Mouse (Mus musculus): ENCODE results near the gene Zfp143.
"Not testable (repeated sequence)": the region's sequence is repeated elsewhere in the genome, so short reads cannot be mapped to it uniquely, and the experiment has no call there.

Zfp143 gene

DNA sequence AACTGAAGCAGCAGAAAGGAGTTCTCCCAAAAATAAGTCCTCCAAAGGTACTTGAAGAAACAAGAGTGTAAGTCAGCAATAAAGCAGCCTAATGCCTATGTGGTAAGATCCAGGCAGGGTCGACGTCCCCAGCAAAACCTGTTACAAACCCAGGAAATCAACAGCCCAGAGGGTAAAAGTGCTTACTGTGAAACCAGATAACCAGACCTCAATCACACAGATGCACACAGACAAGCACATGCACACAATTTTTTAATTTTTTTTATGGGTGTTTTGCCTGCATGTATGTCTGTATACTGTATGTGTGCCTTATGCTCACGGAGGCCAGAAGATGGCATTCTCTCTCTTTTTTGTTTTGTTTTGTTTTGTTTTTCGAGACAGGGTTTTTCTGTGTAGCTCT is 35.3 kb downstream of the Zfp143 start:
- DNase-seq (ENCODE audit: low spot score in 2 of 2) = no peak

DNA sequence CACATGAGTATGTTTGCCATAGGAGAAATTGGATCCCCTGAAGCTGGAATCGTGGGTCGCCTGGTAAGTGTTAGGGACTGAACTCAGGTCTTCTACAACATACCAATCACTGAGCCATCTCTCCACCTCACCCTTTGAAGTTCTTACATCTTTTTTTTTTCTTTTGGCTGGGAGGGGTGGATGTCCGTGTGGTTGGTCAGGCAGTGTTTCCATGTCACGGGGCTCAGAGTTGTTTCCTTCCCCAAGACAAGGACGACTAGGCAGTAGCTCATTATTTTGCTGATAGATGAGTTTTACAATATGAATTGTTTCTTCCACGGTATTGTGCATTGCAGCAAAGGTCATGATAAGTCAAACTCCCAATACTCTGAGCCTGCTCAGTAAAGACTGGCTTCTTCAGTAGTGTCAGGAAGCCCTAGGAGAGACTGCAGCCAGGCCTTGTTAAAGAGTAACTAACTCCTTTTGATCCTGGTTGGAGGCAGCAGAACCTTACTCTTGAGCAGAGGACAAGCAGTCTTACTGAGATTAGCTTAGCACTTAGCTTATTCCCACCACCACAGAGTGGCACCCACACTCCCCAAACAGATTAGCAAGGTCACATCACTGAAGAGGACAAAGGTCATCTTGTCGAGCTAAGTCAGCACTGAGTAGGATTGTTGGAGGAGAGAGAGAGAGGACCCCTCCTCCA is 36.2 kb downstream of the Zfp143 start:
- no peak for DNase-seq (ENCODE audit: low spot score in 2 of 2)

DNA sequence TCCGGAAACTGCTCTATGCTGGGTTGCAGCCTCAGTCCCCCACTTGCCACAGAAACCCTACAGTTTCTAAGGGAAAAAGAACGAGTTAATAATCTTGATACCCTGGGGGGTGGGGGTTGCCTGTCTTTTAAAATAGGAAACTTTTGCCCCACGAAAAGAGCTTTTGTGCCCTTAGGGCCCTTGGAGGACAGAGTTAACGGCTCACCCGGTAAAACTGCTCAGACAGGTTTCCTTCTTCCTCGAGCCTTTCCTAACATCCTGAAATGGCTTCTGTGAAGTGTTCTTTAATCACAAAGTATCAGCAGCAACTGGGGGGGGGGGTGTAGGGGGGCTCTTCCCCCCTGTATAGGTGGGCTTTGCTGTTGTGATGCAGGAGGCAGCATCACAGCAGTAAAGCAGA is 39.8 kb downstream of the Zfp143 start:
- DNase-seq (ENCODE audit: low spot score in 2 of 2) = no peak

DNA sequence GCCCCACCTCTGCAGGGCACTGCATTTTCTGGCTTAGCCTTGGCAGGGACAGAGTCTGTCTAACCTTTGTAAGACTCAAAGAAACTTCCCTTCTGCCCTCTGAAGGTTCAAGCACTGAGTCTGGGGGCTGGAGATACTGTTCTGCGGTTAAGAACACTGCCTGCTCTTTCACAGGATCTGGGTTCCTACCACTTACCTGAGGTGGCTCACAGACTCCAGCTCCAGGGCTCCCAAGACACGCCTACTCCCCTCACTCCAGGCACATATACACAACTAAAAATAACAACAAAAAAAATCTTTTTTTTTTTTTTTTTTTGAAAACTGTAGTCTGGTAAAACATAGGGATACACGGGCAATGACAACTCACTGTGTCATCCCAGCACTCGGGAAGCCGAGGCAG is 40.2 kb downstream of the Zfp143 start:
- DNase-seq (ENCODE audit: low spot score in 2 of 2) = no peak

DNA sequence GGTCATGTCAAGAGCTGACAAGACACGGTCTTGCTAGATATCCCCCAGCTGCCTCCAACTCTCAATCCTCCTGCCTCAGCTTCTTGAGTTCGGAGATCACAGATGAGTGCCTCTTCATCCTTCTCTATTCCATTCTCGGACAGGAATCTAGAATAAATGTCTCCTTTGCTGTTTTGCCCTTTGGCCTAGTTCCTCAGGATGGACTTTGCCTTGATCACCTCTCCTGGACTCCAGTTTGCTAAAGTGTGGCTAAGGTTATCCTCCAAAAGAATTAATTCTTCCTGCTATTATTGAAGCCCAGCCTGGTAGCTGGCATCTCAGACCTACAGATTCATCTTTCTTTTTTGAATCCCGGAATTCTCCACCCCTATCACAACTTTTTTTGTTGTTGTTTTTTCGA is 44.0 kb downstream of the Zfp143 start:
- no peak for DNase-seq (ENCODE audit: low spot score in 2 of 2)

DNA sequence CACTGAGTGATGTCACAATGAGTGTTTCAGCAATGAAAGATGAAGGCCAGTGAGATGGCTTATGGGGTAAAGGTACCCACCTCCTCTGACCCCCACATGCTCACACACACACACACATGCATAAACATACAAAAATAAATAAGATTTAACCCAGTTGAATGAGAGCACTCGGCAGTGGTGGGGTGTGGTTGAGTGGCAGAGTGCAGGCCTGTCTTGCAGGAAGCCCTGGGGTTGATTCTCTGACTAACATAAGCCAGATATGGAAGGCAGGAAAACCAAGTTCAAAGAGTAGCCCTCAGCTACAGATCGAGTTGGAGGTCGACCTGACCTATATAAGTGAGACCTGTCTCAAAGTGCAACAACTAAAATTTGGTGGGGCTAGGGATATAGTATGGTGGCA is 45.6 kb downstream of the Zfp143 start:
- DNase-seq (ENCODE audit: low spot score in 2 of 2) = no peak

DNA sequence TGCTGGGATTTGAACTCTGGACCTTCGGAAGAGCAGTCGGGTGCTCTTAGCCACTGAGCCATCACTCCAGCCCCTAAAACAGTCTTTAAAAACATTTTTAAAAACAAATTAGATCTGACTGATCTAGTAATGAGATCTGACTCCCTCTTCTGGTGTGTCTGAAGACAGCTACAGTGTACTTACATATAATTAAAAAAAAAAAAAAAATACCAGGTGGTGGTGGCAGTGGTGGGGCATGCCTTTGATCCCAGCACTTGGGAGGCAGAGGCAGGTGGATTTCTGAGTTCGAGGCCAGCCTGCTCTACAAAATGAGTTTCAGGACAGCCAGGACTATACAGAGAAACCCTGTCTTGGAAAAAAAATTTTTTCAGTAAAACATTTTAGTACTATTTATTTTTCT is 47.5 kb downstream of the Zfp143 start:
- DNase-seq (ENCODE audit: low spot score in 2 of 2) = not testable (repeated sequence)

DNA sequence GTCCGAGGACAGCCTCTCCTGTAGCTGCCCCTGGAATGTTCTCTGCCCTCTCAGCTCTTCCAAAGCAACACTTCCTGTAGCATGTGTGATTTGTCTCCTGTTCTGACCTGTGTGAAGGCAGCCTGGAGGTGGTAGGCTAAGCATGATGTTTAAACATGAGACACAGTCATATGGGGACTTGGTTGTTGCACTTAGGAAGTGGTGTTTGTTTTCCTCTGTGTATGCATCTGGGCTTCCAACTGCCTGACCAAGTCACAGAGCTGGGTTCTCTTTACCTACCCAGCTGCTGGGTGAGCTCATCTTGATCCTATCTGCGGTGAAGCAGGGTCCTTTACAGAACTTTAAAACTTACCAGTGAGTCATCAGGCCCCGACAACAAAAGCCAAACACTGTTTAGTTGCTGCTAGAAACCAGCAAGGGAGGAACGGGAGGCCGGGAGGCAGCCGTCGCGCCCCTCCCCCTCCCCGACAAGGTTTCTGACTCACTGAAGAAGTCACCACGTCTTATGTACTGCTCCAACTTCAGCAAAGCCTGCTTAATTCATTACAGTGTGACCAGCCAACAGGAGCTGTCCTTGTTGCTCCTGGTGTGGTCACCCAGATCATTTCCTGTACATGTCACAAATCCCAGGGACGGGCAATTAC is 48.1 kb downstream of the Zfp143 start:
- DNase-seq (ENCODE audit: low spot score in 2 of 2) = peak; percentile 39 to 50

DNA sequence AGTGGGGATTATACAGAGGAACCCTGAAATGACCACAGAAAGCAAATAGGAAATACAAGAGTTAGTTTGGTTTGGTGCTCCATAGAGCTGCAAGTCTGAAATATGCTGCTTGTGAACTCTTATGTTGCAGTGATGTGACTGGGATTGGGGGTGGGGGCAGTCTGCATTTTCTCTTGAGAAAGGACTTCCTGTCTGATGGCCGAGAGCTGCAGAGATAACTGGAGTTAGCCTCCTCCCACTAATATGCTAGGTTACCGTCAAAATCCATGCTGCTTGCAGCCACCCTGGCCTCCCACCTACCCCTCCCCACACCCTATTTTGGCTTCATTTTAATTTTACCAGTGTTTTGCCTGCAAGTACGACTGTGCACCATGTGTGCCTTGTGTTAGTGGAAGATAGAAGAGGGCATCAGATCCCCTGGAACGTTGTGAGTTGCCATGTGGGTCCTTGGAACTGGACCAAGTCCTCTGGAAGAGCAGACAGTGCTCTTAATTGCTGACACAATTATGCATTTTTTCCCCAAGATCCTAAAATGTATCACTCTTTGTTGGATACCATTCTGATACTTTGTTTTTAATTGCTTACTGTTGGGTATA is 49.1 kb downstream of the Zfp143 start:
- no peak for DNase-seq (ENCODE audit: low spot score in 2 of 2)

DNA sequence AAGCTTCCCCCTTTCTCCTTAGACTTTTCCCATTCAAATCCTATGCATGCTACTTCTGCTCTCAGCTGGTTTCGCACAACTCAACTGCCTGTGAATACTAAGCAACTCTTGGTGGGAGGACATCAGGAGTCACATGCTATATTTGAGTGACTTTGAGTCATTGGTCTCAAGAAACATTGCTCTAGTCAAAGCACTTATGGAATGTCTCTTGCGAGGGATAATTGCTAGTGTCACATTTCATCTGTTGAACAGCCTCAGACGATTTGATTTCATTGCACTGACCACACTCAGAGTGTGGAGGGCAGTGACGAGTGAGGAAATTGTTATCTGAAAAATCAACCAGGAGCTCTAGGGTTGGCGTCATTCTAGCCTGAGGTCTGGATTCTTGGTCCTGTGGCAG is 53.7 kb downstream of the Zfp143 start:
- DNase-seq (ENCODE audit: low spot score in 2 of 2) = no peak

DNA sequence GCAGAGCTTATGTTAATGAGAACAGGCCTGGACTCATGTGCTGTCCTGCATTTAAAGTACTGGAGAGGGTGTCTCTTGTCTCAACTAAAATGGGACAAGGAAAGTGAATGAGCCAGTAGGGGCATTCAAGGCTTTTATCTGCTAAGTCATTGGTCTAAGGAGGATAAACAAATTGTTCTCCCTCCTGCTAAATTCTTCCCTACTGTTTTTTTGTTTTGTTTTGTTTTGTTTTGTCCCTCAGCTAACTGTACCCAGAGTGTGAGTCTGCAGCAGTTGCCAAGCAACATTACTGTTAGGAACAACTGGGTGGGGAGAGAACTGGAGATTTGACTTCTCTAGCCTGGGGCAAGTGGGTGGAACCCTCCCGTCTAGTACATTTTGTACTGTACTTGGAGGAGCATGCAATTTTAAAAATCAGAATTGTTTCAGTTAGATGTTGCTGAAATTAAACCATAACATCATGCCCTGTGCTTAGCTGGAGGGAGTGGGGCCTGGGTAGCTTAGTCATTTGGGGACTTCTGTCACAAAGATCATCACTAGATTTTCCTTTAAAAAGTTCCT is 55.8 kb downstream of the Zfp143 start:
- DNase-seq (ENCODE audit: low spot score in 2 of 2) = no peak

DNA sequence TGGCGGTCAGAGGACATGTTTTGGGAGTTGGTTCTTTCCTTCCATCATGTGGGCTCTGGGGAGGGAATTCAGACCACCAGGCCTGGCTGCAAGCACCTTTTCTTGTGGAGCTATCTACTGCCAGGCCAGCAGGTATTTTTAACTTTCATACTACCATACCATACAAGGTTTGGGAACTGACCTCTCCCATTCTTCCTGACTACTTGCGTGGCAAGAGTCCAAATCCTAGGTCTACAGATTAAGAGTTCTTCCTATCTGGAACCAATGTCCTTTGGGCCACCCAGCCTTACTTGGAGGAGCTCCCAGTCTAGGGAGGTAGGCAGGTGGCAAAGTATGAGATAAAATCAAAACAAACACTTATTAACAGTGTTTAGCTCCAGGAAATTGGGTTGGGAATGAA is 57.4 kb downstream of the Zfp143 start:
- DNase-seq (ENCODE audit: low spot score in 2 of 2) = no peak

DNA sequence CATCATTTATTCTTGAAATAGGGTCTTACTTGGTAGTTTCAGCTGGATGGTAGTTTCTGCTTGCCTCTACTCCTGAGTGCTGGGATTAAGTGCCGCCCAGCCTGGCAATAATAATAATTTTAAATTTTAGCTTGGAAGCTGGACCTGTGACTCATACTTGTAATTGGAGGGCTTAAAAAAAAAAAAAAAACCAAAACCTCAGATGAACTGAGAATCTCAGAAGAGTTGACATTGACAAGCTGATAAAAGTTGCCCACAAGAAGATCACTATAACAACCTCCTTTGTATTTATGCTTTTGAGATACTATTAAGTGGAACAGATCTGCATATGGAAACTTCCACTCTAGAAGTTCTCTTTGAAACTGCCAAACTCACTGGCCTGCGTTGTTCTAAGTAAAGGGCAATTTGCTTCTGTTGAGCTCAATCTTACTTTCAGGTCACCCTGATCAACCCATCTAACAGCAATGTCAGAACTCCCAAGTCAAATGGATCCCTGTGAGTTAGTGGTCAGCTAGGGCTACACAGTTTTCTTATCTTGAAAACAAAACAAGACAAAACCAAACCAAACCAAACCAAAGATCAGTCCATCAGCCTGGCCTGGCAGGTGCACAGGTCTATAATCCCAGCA is 59.3 kb downstream of the Zfp143 start:
- no peak for DNase-seq (ENCODE audit: low spot score in 2 of 2)

DNA sequence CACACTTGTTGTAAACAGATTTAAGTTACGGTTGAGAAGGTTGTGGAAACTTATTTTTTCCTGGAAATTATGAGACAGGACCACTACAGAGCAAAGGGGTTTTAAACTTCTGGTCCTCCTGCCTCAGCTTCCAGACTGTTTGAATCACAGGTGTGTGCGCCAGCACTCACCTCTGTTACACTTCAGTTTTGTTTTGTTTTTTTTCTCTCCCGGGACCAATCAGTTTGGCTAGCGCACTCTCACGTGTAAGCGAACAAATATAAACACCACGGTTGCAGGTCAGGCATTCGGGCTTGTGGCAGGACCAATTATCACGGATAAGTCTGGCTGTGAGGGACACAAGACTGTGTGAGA is 60.1 kb downstream of the Zfp143 start:
- DNase-seq (ENCODE audit: low spot score in 2 of 2) = no peak

DNA sequence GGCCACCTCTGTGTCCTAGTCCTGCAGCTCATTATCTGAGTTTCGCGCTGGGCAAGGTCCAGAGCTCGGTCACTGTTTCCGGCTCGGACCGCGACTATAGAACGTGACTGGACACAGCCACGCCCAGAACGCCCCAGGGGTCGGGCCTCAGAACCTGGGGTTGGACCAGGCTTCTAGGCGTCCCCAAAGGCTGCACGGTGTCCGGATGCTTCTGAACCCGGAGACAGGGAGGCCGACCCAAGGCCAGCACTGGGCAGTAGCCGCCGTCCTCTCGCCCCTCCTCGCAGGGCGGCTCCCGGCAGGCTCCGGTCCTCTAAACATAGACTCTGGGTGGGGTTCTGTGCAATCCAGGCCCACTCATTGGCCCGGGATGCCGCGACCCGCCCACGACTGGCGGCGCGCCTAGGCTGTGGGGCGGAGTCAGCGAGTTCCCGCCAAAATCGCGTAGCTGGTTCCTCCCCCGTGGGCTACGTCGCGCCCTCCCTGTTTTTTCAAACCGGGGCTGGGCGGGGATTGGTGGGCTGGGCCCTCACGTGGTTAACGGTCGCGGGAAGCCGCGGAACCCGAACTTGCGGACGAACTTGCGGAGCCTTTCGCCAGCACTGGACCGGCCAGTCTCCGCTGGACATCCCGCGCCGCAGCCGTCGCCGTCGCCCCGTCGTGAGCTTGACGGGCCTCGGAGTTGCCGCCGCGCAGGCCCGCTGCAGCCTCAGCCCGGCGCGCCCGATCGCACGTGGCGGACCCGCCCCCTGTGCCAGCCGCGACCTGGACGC is 60.7 kb downstream of the Zfp143 start, which contains the start of gene Wee1:
Gene Wee1, plus strand, starts transcription at position 531 of the 773 bp plus-strand sequence.
- peak; percentile 98 to 99 for DNase-seq (ENCODE audit: low spot score in 2 of 2)

DNA sequence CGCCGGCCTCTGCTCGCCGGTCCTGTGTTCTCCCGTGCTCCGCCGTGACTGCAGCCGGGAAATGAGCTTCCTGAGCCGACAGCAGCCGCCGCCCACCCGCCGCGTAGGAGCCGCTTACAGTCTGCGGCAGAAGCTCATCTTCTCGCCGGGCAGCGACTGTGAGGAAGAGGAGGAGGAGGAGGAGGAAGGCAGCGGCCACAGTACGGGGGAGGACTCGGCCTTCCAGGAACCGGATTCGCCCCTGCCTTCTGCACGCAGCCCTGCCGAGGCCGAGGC is 61.2 kb downstream of the Zfp143 start:
- DNase-seq (ENCODE audit: low spot score in 2 of 2) = no peak

DNA sequence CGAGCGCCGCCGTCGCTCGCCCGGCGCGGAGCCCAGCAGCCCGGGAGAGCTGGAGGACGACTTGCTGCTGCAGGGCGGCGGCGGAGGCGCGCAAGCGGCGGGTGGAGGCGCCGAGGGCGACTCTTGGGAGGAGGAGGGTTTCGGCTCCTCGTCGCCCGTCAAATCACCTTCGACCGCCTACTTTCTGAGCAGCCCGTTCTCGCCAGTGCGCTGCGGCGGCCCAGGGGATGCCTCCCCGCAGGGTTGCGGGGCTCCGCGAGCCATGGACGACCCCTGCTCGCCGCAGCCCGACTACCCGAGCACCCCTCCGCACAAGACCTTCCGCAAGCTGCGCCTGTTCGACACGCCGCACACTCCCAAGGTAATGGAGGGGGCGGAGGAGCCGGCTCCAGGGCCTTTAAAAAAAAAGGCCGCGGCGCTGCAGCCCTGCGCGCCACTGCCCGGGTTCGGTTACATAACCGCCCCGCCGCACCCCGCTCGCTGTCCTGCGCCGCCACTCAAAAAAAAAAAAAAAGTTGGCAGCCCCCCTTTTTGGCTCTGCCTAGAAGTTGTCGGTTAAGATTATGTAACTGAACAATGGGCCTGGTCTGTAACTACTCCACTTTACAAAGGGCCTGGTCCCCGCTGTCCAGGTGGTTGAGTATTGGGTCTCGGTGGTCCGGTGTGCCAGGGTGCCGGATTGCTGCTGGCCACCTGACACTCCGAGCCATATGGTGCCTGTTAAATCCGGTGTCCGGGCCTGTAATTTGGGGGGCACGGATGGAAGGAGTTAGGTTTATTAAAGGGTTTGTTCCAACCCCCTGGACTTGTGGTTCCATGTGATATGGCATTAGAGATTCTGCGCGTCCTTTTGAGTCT is 61.8 kb downstream of the Zfp143 start:
- DNase-seq (ENCODE audit: low spot score in 2 of 2) = peak; percentile 55

DNA sequence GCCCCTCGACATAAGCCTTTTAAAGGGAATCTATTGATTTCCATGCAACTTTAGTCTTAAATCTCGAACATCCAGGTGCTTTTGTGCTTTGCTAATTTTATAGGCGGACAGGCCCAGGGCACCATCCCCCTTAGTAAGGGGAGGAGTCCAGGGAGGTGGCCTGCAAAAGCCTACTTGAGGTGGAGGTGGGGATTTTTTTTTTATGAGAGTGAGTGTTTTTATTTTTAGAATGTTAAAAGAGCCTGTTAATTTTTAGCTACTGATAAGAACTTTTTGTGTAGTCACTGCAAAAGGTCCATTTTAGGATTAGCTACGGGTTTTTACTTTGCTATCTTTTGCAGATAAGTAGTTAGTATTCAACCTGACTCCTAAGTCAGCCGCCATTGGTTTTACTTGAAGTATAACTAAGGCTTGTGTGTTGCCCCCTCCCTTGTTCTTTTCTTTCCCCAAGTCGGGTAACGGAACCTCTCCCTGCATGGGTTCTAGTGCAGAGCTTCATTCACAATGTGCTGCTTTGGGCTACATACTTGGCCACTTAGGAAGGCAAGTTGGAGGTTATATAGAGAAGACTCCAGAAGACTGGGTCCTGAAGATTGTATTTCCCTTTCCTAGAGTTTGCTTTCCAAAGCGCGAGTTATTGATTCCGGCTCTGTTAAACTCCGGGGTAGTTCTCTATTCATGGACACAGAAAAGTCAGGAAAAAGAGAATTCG is 63.0 kb downstream of the Zfp143 start:
- DNase-seq (ENCODE audit: low spot score in 2 of 2) = no peak

DNA sequence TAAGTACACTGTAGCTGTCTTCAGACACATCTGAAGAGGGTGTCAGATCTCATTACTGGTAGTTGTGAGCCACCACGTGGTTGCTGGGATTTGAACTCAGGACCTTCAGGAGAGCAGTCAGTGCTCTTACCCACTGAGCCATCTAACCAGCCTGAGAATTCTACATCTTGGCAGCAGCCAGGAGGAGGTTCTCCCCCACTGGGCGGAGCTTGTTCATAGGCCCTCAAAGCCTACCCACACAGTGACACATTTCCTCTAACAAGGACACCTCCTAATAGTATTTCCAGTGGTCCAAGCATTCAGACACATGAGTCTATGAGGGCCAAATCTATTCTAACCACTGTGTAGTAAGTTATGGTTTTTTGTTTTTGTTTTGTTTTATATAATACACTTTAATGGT is 67.5 kb downstream of the Zfp143 start:
- DNase-seq (ENCODE audit: low spot score in 2 of 2) = no peak

DNA sequence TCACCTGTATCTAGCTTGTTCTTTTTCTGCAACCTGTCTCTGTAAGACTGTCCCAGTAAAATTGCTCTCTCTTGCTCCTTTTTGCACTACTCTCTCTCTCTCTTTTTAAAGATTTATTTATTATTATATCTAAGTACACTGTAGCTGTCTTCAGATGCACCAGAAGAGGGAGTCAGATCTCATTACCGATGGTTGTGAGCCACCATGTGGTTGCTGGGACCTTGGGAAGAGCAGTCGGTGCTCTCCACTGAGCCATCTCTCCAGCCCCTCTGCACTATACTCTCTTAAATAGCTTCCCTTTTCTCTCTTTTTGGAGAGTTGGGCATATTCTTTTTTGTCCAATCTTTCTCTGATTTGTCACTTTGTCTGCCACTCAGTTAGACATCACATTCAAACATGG is 71.3 kb downstream of the Zfp143 start:
- not testable (repeated sequence) for DNase-seq (ENCODE audit: low spot score in 2 of 2)
